Comparison of ENCODE assay signal across 19 mouse cellular contexts in genomic region chr6:84677770-84678169, GRCm38 (mm10).
"Had no signal": no experiment of that assay in that cellular context is flagged by ENCODE, and none has a peak within 500 bp of the region (broad histone marks: within the 10 kb centered on the region; RNA-seq: fewer than 3 reads in every experiment).

No protein-coding gene starts in this region.

- DNase-seq: lung, adult 2 months; lung, postnatal 10 days; lung, postnatal 4 days; midbrain, embryonic 14.5 days; retina, postnatal 1 day; right cerebral cortex, adult 18-20 months; right cerebral cortex, postnatal 25 days; right cerebral cortex, postnatal 4 days; spleen, adult 18-20 months; thymus, adult 18-20 months; thymus, postnatal 14 days; thymus, postnatal 36 days had no signal

- H3K9me3 ChIP-seq: lung, embryonic 15.5 days; midbrain, embryonic 10.5 days; midbrain, embryonic 12.5 days; neural tube, embryonic 15.5 days had no signal

- H3K4me1 ChIP-seq: lung, embryonic 15.5 days; midbrain, embryonic 10.5 days; midbrain, embryonic 12.5 days; neural tube, embryonic 13.5 days; neural tube, embryonic 15.5 days had no signal

- H3K36me3 ChIP-seq: lung, embryonic 15.5 days; midbrain, embryonic 10.5 days; midbrain, embryonic 12.5 days; neural tube, embryonic 15.5 days had no signal

- H3K27ac ChIP-seq: lung, embryonic 15.5 days; midbrain, embryonic 10.5 days; midbrain, embryonic 12.5 days; neural tube, embryonic 13.5 days; neural tube, embryonic 15.5 days had no signal

- H3K27me3 ChIP-seq: lung, embryonic 15.5 days; midbrain, embryonic 12.5 days; neural tube, embryonic 13.5 days; neural tube, embryonic 15.5 days had no signal

- H3K4me2 ChIP-seq: lung, embryonic 15.5 days; midbrain, embryonic 12.5 days; neural tube, embryonic 13.5 days; neural tube, embryonic 15.5 days had no signal

- H3K9ac ChIP-seq: lung, embryonic 15.5 days; midbrain, embryonic 12.5 days; neural tube, embryonic 13.5 days; neural tube, embryonic 15.5 days had no signal

- H3K4me3 ChIP-seq: lung, embryonic 15.5 days; midbrain, embryonic 10.5 days; midbrain, embryonic 12.5 days; myocyte; neural tube, embryonic 13.5 days; neural tube, embryonic 15.5 days had no signal

- ATAC-seq: midbrain, embryonic 16.5 days had no signal
